In genomic region chr4:150460451-150460850, GRCm38 (mm10) we compare ENCODE assay signal across 23 mouse cellular contexts.
DNase-seq lines count a peak whose midpoint lies in the region; ATAC-seq and TF ChIP-seq lines count a peak whose summit lies in the region.
"Had no signal": no experiment of that assay in that cellular context is flagged by ENCODE, and none has a peak within 500 bp of the region (broad histone marks: within the 10 kb centered on the region; RNA-seq: fewer than 3 reads in every experiment).

No protein-coding gene starts in this region.

- no peak for TF ChIP-seq CTCF in hindbrain, postnatal 0 days (IDR thresholded peaks at IDR 0.05; ENCODE audit: low read depth)
- TF ChIP-seq CTCF in C2C12 (IDR thresholded peaks at IDR 0.05; ENCODE audit: control insufficient read depth, insufficient read depth, insufficient read length), result no peak

- H3ac ChIP-seq in C2C12 (ENCODE audit: control insufficient read depth, insufficient read length, low read depth), result no peak overlapping the region

- no peak for DNase-seq in hindbrain, postnatal 0 days (ENCODE audit: low spot score)
- DNase-seq in hindbrain, embryonic 14.5 days (ENCODE audit: low spot score), result no peak
- no peak for DNase-seq in lung, postnatal 14 days
- no peak for DNase-seq in thymus, adult 18-20 months
- DNase-seq in left cerebral cortex, postnatal 25 days (ENCODE audit: low spot score in 2 of 2), result no peak
- DNase-seq: adrenal gland, postnatal 14 days; B cell, adult 2 months; cerebellum, adult 8-10 months; heart, postnatal 14 days; kidney, adult 18-20 months; lung, postnatal 4 days; right cerebral cortex, adult 18-20 months; right cerebral cortex, postnatal 4 days had no signal

- no peak overlapping the region for H3K9ac ChIP-seq in hindbrain, postnatal 0 days (replicated peaks; ENCODE audit: low read length)
- no peak overlapping the region for H3K9ac ChIP-seq in hindbrain, embryonic 14.5 days
- H3K9ac ChIP-seq in lung, embryonic 16.5 days (ENCODE audit: low read length), result no peak overlapping the region
- 0 out of 2 replicates have a peak overlapping the region, but pooled peaks have one; percentile 23 for H3K9ac ChIP-seq in liver, embryonic 12.5 days
- H3K9ac ChIP-seq: forebrain, embryonic 13.5 days; hindbrain, embryonic 12.5 days; limb, embryonic 13.5 days; neural tube, embryonic 15.5 days had no signal

- peaks cover 98% of the 10 kb centered on the region for H3K79me2 ChIP-seq in C2C12 (ENCODE audit: control insufficient read depth, insufficient read depth)

- ATAC-seq in hindbrain, postnatal 0 days, result no peak
- no peak for ATAC-seq in hindbrain, embryonic 14.5 days (ENCODE audit: low FRiP score)
- ATAC-seq in lung, embryonic 16.5 days (ENCODE audit: low read depth), result peak; percentile 43; the same call in 1 of the 2 replicates
- ATAC-seq in liver, embryonic 12.5 days, result no peak
- ATAC-seq: forebrain, embryonic 13.5 days; inflammation-experienced regulatory T-cells, adult 6 months had no signal

- intact Hi-C loops in left cerebral cortex, postnatal 25 days (cut with DNase I), result no loop called here

- peaks cover 20% of the 10 kb centered on the region for H3K79me3 ChIP-seq in C2C12 (ENCODE audit: low read depth)

- H3K27me3 ChIP-seq in hindbrain, postnatal 0 days (ENCODE audit: insufficient read depth, low read length), result no peaks in the 10 kb centered on the region
- no peaks in the 10 kb centered on the region for H3K27me3 ChIP-seq in hindbrain, embryonic 14.5 days (ENCODE audit: control insufficient read depth, insufficient read depth, low read length)
- H3K27me3 ChIP-seq in lung, embryonic 16.5 days (ENCODE audit: control insufficient read depth, insufficient read depth, low read depth, low read length), result no peaks in the 10 kb centered on the region
- no peaks in the 10 kb centered on the region for H3K27me3 ChIP-seq in C2C12 (ENCODE audit: control insufficient read depth, insufficient read depth, insufficient read length)
- H3K27me3 ChIP-seq in liver, embryonic 12.5 days (replicated peaks), result no peaks in the 10 kb centered on the region
- H3K27me3 ChIP-seq: forebrain, embryonic 13.5 days; hindbrain, embryonic 12.5 days; limb, embryonic 13.5 days; neural tube, embryonic 15.5 days had no signal

- H3K36me3 ChIP-seq in hindbrain, postnatal 0 days (ENCODE audit: insufficient read depth, low read length), result no peaks in the 10 kb centered on the region
- no peaks in the 10 kb centered on the region for H3K36me3 ChIP-seq in hindbrain, embryonic 14.5 days (replicated peaks; ENCODE audit: control insufficient read depth, insufficient read depth)
- H3K36me3 ChIP-seq in lung, embryonic 16.5 days (ENCODE audit: control insufficient read depth, insufficient read depth, low read length), result no peaks in the 10 kb centered on the region
- H3K36me3 ChIP-seq in C2C12 (ENCODE audit: control insufficient read depth, insufficient read depth), result no peaks in the 10 kb centered on the region
- H3K36me3 ChIP-seq in liver, embryonic 12.5 days, result no peaks in the 10 kb centered on the region
- H3K36me3 ChIP-seq: hindbrain, embryonic 12.5 days; limb, embryonic 13.5 days; midbrain, embryonic 10.5 days; neural tube, embryonic 15.5 days had no signal

- peaks cover 12% of the 10 kb centered on the region; the same call in 1 of the 2 replicates for H3K4me1 ChIP-seq in hindbrain, postnatal 0 days (ENCODE audit: insufficient read depth, low read length)
- peaks cover 37% of the 10 kb centered on the region for H3K4me1 ChIP-seq in hindbrain, embryonic 14.5 days (replicated peaks; ENCODE audit: control insufficient read depth, insufficient read depth, low read length)
- peaks cover 36% of the 10 kb centered on the region for H3K4me1 ChIP-seq in lung, embryonic 16.5 days (replicated peaks; ENCODE audit: control insufficient read depth, insufficient read depth, low read length)
- H3K4me1 ChIP-seq in liver, embryonic 12.5 days, result peaks cover 93% of the 10 kb centered on the region

- 65% methylated on average over 5 of the region's 5 CpGs for WGBS in hindbrain, postnatal 0 days
- WGBS in hindbrain, embryonic 14.5 days, result 76% methylated on average over 5 of the region's 5 CpGs
- WGBS in lung, embryonic 16.5 days, result 53% methylated on average over 5 of the region's 5 CpGs
- WGBS in liver, embryonic 12.5 days (ENCODE audit: insufficient replicate concordance), result 69% methylated on average over 5 of the region's 5 CpGs

- H3K9me3 ChIP-seq in hindbrain, postnatal 0 days (ENCODE audit: low read length), result no peaks in the 10 kb centered on the region
- H3K9me3 ChIP-seq in hindbrain, embryonic 14.5 days (ENCODE audit: control insufficient read depth, low read length), result no peaks in the 10 kb centered on the region
- H3K9me3 ChIP-seq in lung, embryonic 16.5 days (ENCODE audit: control insufficient read depth, low read length), result no peaks in the 10 kb centered on the region
- no peaks in the 10 kb centered on the region for H3K9me3 ChIP-seq in liver, embryonic 12.5 days (replicated peaks)
- H3K9me3 ChIP-seq: forebrain, embryonic 13.5 days; hindbrain, embryonic 12.5 days; limb, embryonic 13.5 days; midbrain, embryonic 10.5 days; neural tube, embryonic 15.5 days had no signal

- no peak overlapping the region for H3K4me2 ChIP-seq in hindbrain, postnatal 0 days (ENCODE audit: low read depth, low read length)
- no peak overlapping the region for H3K4me2 ChIP-seq in hindbrain, embryonic 14.5 days (replicated peaks)
- H3K4me2 ChIP-seq in lung, embryonic 16.5 days (ENCODE audit: low read depth, low read length), result no peak overlapping the region
- H3K4me2 ChIP-seq in liver, embryonic 12.5 days, result peak overlapping the region; percentile 56; the same call in 1 of the 2 replicates
- H3K4me2 ChIP-seq: forebrain, embryonic 13.5 days; hindbrain, embryonic 12.5 days; limb, embryonic 13.5 days; neural tube, embryonic 15.5 days had no signal

- H3K4me3 ChIP-seq in hindbrain, postnatal 0 days (ENCODE audit: low read length), result no peak overlapping the region
- no peak overlapping the region for H3K4me3 ChIP-seq in hindbrain, embryonic 14.5 days (replicated peaks; ENCODE audit: low read length)
- no peak overlapping the region for H3K4me3 ChIP-seq in lung, embryonic 16.5 days (ENCODE audit: low read length)
- no peak overlapping the region for H3K4me3 ChIP-seq in C2C12 (ENCODE audit: insufficient read depth, poor library complexity, severe bottlenecking)
- no peak overlapping the region for H3K4me3 ChIP-seq in liver, embryonic 12.5 days
- H3K4me3 ChIP-seq: forebrain, embryonic 13.5 days; hindbrain, embryonic 12.5 days; limb, embryonic 13.5 days; midbrain, embryonic 10.5 days; neural tube, embryonic 15.5 days had no signal

- peak overlapping the region; percentile 7; the same call in 1 of the 2 replicates for H3K27ac ChIP-seq in hindbrain, postnatal 0 days
- no peak overlapping the region for H3K27ac ChIP-seq in hindbrain, embryonic 14.5 days
- peak overlapping the region; percentile 28 for H3K27ac ChIP-seq in lung, embryonic 16.5 days (ENCODE audit: low read length)
- peak overlapping the region; percentile 85 for H3K27ac ChIP-seq in liver, embryonic 12.5 days
- H3K27ac ChIP-seq: forebrain, embryonic 13.5 days; kidney, postnatal 0 days; limb, embryonic 13.5 days; neural tube, embryonic 15.5 days had no signal

TF ChIP-seq in C2C12, 6 proteins besides CTCF, POLR2A, EP300 and RAD21:
- TF ChIP-seq USF1 (IDR thresholded peaks at IDR 0.05; ENCODE audit: low read depth) (no peak), MYOD1 (IDR thresholded peaks at IDR 0.05; ENCODE audit: control insufficient read depth, insufficient read length, low read depth) (peak; percentile 58)
